Mouse (Mus musculus): ENCODE data around the gene Fbxo42. TPM values are rescaled to one million over a fixed set of nuclear protein-coding genes. Genes with fewer than 3 reads are reported as not detected.

Gene Fbxo42
- polyA plus RNA-seq, 1 experiment from 2014 or later: 17.9 TPM

DNA sequence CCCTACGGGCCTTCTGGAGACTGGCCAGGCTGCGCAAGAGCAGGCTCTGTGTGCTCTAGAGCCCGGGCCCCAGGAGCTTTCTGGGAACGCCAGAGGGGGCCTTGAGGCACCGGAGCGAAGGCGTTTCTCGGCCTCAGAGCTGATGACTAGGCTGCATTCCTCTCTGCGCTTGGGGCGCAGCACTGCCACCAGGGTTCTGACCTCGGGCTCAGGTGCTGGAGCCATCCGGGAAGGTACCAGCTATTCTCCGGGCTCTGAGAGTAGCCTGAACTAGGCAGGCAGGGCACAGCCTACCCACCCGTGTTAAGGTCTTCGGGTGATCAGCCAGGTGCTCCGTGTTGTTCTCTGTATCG is 99.3 kb downstream of the Fbxo42 start:
- no peaks in the 10 kb centered on the region for H3K9me3 ChIP-seq (ENCODE audit: control insufficient read depth, low read length)
- H3K9ac ChIP-seq (ENCODE audit: low read depth, low read length): peak overlapping the region; percentile 67
- peaks cover 62% of the 10 kb centered on the region for H3K4me1 ChIP-seq (ENCODE audit: control insufficient read depth, insufficient read depth, low read length)
- H3K36me3 ChIP-seq (ENCODE audit: control insufficient read depth, insufficient read depth, low read length): peaks cover 8% of the 10 kb centered on the region; the same call in 1 of the 2 replicates
- peak overlapping the region; percentile 52 for H3K4me3 ChIP-seq (ENCODE audit: low read length)
- WGBS: 19% methylated on average over 17 of the region's 17 CpGs
- no peak for ATAC-seq
- H3K27ac ChIP-seq (ENCODE audit: low read length): no peak overlapping the region
- 0 out of 2 replicates have a peak, but pooled peaks cover 6% of the 10 kb centered on the region for H3K27me3 ChIP-seq (replicated peaks; ENCODE audit: control insufficient read depth, insufficient read depth, low read length)
- H3K4me2 ChIP-seq (ENCODE audit: low read depth, low read length): peak overlapping the region; percentile 78

DNA sequence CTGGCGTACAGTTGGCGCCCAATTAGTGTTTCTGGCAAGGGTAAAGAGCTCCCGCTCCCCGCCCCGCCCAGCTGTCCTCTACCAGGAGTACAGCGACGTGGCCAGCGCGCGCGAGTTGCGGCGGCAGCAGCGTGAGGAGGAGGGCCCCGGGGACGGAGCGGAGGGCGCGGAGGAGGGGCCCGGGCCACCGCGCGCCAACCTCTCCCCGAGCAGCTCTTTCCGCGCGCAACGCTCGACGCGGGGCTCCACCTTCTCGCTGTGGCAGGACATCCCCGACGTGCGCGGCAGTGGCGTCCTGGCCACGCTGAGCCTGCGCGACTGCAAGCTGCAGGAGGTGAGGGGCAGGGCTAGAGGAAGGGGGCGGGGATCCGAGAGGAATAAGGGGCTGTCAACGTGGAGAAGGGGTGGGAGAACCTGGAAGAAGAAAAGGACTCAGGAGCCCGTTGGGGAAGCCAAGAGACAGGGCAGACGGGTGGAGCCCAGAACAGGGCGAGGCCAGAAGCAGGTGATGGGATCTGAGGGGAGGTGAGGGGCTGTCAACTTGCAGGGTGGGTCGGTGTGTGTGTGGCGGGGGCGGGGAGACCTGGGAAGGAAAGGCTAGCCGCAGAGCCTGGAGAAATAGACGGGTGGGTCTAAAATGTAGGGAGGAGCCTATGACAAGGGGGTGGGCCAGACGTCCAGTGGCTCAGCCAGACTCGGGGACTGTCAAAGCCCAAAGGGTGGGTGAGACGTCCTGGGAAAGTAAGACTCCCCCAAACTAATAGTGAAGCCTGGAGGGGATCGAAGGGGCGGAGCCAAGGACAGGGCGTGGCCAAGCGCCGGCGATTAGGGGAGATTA is 100.3 kb downstream of the Fbxo42 start:
- Histone ChIP-seq H3K9me3 (ENCODE audit: control insufficient read depth, low read length) (no peaks in the 10 kb centered on the region), H3K9ac (ENCODE audit: low read depth, low read length) (peak overlapping the region; percentile 67), H3K4me3 (ENCODE audit: low read length) (peak overlapping the region; percentile 52), H3K4me1 (ENCODE audit: control insufficient read depth, insufficient read depth, low read length) (peaks cover 52% of the 10 kb centered on the region), H3K27me3 (replicated peaks; ENCODE audit: control insufficient read depth, insufficient read depth, low read length) (0 out of 2 replicates have a peak, but pooled peaks cover 6% of the 10 kb centered on the region), H3K4me2 (ENCODE audit: low read depth, low read length) (peak overlapping the region; percentile 78), H3K27ac (ENCODE audit: low read length) (no peak overlapping the region), H3K36me3 (ENCODE audit: control insufficient read depth, insufficient read depth, low read length) (peaks cover 8% of the 10 kb centered on the region; the same call in 1 of the 2 replicates)
- 1% methylated on average over 52 of the region's 60 CpGs for whole genome bisulfite sequencing
- peak; percentile 58 for ATAC-seq

DNA sequence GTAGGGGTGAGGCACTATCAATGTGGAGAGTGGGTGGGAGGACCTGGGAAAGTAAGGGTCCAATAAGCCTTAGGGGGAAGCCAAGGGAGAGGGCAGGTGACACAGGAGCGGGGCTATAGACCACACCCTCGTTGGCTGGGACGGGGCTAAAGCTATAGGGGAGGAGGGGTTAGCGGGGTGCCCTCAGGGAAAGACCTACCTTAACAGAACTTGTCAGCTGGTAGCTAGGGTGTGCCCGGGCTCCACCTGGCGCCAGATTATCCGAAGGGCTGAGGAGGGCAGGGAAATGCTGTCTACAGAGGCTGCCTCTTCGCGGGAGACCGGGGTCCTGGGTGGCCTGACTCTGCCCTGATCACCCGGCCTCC is 100.9 kb downstream of the Fbxo42 start:
- Histone ChIP-seq H3K4me2 (ENCODE audit: low read depth, low read length) (peak overlapping the region; percentile 78), H3K36me3 (ENCODE audit: control insufficient read depth, insufficient read depth, low read length) (peaks cover 8% of the 10 kb centered on the region; the same call in 1 of the 2 replicates), H3K27ac (ENCODE audit: low read length) (no peak overlapping the region), H3K4me1 (ENCODE audit: control insufficient read depth, insufficient read depth, low read length) (peaks cover 48% of the 10 kb centered on the region), H3K9ac (ENCODE audit: low read depth, low read length) (peak overlapping the region; percentile 67; the same call in 1 of the 2 replicates), H3K4me3 (ENCODE audit: low read length) (peak overlapping the region; percentile 52; the same call in 1 of the 2 replicates), H3K27me3 (replicated peaks; ENCODE audit: control insufficient read depth, insufficient read depth, low read length) (0 out of 2 replicates have a peak, but pooled peaks cover 6% of the 10 kb centered on the region), H3K9me3 (ENCODE audit: control insufficient read depth, low read length) (no peaks in the 10 kb centered on the region)
- peak; percentile 55 for ATAC-seq
- WGBS: 17% methylated on average over 11 of the region's 11 CpGs

- Histone ChIP-seq H3K4me2 (ENCODE audit: low read depth, low read length) (no peak overlapping the region), H3K4me3 (ENCODE audit: low read length) (no peak overlapping the region), H3K36me3 (ENCODE audit: control insufficient read depth, insufficient read depth, low read length) (peaks cover 8% of the 10 kb centered on the region; the same call in 1 of the 2 replicates), H3K27ac (ENCODE audit: low read length) (no peak overlapping the region), H3K27me3 (replicated peaks; ENCODE audit: control insufficient read depth, insufficient read depth, low read length) (0 out of 2 replicates have a peak, but pooled peaks cover 6% of the 10 kb centered on the region), H3K9ac (ENCODE audit: low read depth, low read length) (no peak overlapping the region), H3K9me3 (ENCODE audit: control insufficient read depth, low read length) (no peaks in the 10 kb centered on the region), H3K4me1 (ENCODE audit: control insufficient read depth, insufficient read depth, low read length) (peaks cover 48% of the 10 kb centered on the region)
- no peak for ATAC-seq
- WGBS: 76% methylated on average over 11 of the region's 11 CpGs
These were observed 101.7 kb downstream of the Fbxo42 start for GRCm38 (mm10) chr4:141249383-141249782.

- H3K4me3 ChIP-seq (ENCODE audit: low read length): no peak overlapping the region
- H3K27ac ChIP-seq (ENCODE audit: low read length): no peak overlapping the region
- peaks cover 37% of the 10 kb centered on the region for H3K4me1 ChIP-seq (ENCODE audit: control insufficient read depth, insufficient read depth, low read length)
- WGBS: 79% methylated on average over 8 of the region's 8 CpGs
- no peaks in the 10 kb centered on the region for H3K9me3 ChIP-seq (ENCODE audit: control insufficient read depth, low read length)
- 0 out of 2 replicates have a peak, but pooled peaks cover 6% of the 10 kb centered on the region for H3K27me3 ChIP-seq (replicated peaks; ENCODE audit: control insufficient read depth, insufficient read depth, low read length)
- no peak overlapping the region for H3K4me2 ChIP-seq (ENCODE audit: low read depth, low read length)
- no peak for ATAC-seq
- no peak overlapping the region for H3K9ac ChIP-seq (ENCODE audit: low read depth, low read length)
- peaks cover 8% of the 10 kb centered on the region; the same call in 1 of the 2 replicates for H3K36me3 ChIP-seq (ENCODE audit: control insufficient read depth, insufficient read depth, low read length)
These were observed 103.4 kb downstream of the Fbxo42 start for GRCm38 (mm10) chr4:141251071-141251470.

GRCm38 (mm10) chr4:141252641-141253040 is 104.9 kb downstream of the Fbxo42 start:
- no peak overlapping the region for H3K4me3 ChIP-seq (ENCODE audit: low read length)
- H3K36me3 ChIP-seq (ENCODE audit: control insufficient read depth, insufficient read depth, low read length): peaks cover 17% of the 10 kb centered on the region; the same call in 1 of the 2 replicates
- H3K4me1 ChIP-seq (ENCODE audit: control insufficient read depth, insufficient read depth, low read length): peaks cover 22% of the 10 kb centered on the region
- H3K9ac ChIP-seq (ENCODE audit: low read depth, low read length): no peak overlapping the region
- H3K27ac ChIP-seq (ENCODE audit: low read length): no peak overlapping the region
- WGBS: 78% methylated on average over 2 of the region's 2 CpGs
- H3K9me3 ChIP-seq (ENCODE audit: control insufficient read depth, low read length): no peaks in the 10 kb centered on the region
- H3K27me3 ChIP-seq (replicated peaks; ENCODE audit: control insufficient read depth, insufficient read depth, low read length): 0 out of 2 replicates have a peak, but pooled peaks cover 3% of the 10 kb centered on the region
- H3K4me2 ChIP-seq (ENCODE audit: low read depth, low read length): no peak overlapping the region
- no peak for ATAC-seq

Other genes starting within 250 kb of the Fbxo42 start
- 3.0 and 3.5 TPM in 2 replicates for gene Padi2, start 241.6 kb upstream of the Fbxo42 start, polyA plus RNA-seq (2015; fragmentation: Nextera tagmentation; extraction: Ambion mirVana)
- gene Sdhb, start 186.7 kb upstream of the Fbxo42 start, polyA plus RNA-seq (2015; fragmentation: Nextera tagmentation; extraction: Ambion mirVana): 671 and 689 TPM in 2 replicates
- 29.3 and 31.5 TPM in 2 replicates for gene Atp13a2, start 161.0 kb upstream of the Fbxo42 start, polyA plus RNA-seq (2015; fragmentation: Nextera tagmentation; extraction: Ambion mirVana)
- gene Mfap2, start 137.5 kb upstream of the Fbxo42 start, polyA plus RNA-seq (2015; fragmentation: Nextera tagmentation; extraction: Ambion mirVana): 312 and 334 TPM in 2 replicates
- gene Crocc, start 87.4 kb upstream of the Fbxo42 start, polyA plus RNA-seq (2015; fragmentation: Nextera tagmentation; extraction: Ambion mirVana): 2.2 and 3.5 TPM in 2 replicates
- gene Necap2, start 69.6 kb upstream of the Fbxo42 start, polyA plus RNA-seq (2015; fragmentation: Nextera tagmentation; extraction: Ambion mirVana): 79.6 and 82.0 TPM in 2 replicates
- gene Spata21, start 59.6 kb upstream of the Fbxo42 start, polyA plus RNA-seq (2015; fragmentation: Nextera tagmentation; extraction: Ambion mirVana): 0.22 TPM in 1 of 2 replicates, not detected in the other
- 44.4 and 46.4 TPM in 2 replicates for gene Szrd1, start 8.1 kb upstream of the Fbxo42 start, polyA plus RNA-seq (2015; fragmentation: Nextera tagmentation; extraction: Ambion mirVana)
- 4.2 and 5.1 TPM in 2 replicates for gene Rsg1, start 66.0 kb downstream of the Fbxo42 start, polyA plus RNA-seq (2015; fragmentation: Nextera tagmentation; extraction: Ambion mirVana)
- 15.0 and 15.1 TPM in 2 replicates for gene Arhgef19, start 91.6 kb downstream of the Fbxo42 start, polyA plus RNA-seq (2015; fragmentation: Nextera tagmentation; extraction: Ambion mirVana)
- gene Epha2, start 153.3 kb downstream of the Fbxo42 start, polyA plus RNA-seq (2015; fragmentation: Nextera tagmentation; extraction: Ambion mirVana): 7.6 and 8.5 TPM in 2 replicates
- 1.5 and 1.6 TPM in 2 replicates for gene Fam131c, start 220.3 kb downstream of the Fbxo42 start, polyA plus RNA-seq (2015; fragmentation: Nextera tagmentation; extraction: Ambion mirVana)